Mouse (Mus musculus): ENCODE measurements around the gene Cep70.

GRCm38 (mm10) chr9:99256821-99257220 is 13.7 kb downstream of the Cep70 start:
- TF ChIP-seq CTCF (IDR thresholded peaks at IDR 0.05; ENCODE audit: borderline replicate concordance, insufficient read depth, low read depth, low read length), result no peak
- no peak for TF ChIP-seq POLR2A (IDR thresholded peaks at IDR 0.05; ENCODE audit: borderline replicate concordance, insufficient read depth, low read length)
